Mouse (Mus musculus) CD4-positive, CD25-positive, alpha-beta regulatory T cell, adult 2 months (primary cell): ENCODE measurements around the gene Crygb.

Experiments used
- DNase-seq: peaks from one replicate; pipeline ENCODE4 v3.0.0-alpha.2; 2012; ENCODE audit warnings: low read depth, low spot score

The Crygb gene

DNA sequence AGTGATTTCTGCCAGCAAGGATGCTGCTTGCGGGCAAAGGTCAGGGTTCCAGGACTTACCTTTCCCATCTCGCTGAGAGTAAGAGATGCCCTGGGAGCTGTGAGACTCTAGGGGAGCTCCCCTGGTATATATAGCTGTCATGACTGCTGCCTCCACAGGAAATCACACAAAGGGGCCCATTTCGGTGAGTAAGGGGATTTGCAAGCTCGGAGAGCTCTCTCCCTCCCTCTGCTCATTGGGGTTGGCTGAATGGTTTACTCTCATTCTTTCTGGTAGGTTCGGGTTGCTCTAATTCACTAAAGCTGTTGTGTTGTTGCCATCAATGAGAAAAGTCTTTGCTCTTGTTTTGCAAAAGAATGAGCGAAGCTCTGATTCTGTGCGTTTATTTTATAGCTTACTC, at the start of gene Crygb:
Gene Crygb, minus strand, starts transcription at position 101 of the 400 bp plus-strand sequence.
- no peak for DNase-seq

DNA sequence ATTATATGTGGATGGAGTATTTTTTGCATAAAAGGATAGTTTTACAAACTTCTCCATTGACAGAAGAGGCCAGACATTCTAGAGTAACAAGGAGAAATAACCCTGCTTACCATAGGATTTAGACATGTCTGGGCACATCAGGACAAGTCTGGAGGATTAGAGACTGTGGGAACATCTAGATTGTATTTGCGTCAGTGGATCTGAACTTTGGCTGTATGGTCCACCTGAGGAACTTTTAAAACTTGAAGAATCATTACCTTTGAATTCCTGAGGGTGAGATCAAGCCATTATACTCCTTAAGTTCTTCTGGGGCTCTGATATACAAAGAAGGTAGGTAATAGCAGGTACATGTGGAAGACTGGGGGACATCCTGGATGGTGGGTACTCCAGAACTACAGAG, 49.6 kb upstream of the Crygb start:
- DNase-seq: no peak

DNA sequence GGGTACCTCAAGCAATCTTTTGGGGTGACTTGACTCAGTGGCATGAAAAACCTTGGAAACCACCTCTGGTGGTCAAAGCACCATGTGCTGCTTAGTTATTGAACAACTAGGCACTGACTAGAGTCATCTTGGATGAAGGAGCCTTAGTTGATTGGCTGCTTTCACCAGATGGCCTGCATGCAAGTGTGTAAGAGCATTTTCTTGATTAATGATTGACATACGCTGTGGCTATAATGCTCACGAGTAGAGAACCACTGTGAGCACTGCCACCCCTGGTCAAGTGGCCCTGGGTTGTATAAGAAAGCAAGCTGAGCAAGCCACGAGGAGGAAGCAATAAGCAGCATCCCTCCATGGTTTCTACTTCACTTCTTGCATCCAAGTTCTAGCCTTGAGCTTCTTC, 48.1 kb upstream of the Crygb start:
- no peak for DNase-seq

DNA sequence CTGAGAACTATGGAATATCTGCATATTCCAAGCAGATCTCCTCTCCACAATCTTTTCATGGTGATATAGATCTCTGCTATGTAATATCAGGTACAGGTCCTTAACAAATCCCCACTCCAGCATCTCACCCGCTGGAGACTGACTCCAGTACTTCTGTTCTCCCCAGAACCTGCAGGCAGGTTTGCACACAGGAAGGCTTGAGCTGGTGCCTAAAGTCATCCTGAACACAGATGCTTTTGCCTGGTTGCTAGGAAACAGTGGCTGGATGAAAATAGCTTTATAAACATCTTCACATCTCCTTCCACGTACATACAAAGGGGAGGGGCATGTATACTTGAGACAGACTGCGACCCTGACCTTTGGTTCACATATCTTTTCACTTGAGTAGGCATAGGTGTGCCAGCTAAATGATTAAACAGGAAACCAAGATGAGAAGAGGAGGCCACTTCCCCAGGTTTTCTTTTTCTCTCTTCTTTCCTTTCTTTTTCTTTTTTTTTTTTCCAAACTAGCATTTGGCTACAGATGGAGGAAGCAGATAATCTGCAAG, 47.6 kb upstream of the Crygb start:
- DNase-seq: no peak

DNA sequence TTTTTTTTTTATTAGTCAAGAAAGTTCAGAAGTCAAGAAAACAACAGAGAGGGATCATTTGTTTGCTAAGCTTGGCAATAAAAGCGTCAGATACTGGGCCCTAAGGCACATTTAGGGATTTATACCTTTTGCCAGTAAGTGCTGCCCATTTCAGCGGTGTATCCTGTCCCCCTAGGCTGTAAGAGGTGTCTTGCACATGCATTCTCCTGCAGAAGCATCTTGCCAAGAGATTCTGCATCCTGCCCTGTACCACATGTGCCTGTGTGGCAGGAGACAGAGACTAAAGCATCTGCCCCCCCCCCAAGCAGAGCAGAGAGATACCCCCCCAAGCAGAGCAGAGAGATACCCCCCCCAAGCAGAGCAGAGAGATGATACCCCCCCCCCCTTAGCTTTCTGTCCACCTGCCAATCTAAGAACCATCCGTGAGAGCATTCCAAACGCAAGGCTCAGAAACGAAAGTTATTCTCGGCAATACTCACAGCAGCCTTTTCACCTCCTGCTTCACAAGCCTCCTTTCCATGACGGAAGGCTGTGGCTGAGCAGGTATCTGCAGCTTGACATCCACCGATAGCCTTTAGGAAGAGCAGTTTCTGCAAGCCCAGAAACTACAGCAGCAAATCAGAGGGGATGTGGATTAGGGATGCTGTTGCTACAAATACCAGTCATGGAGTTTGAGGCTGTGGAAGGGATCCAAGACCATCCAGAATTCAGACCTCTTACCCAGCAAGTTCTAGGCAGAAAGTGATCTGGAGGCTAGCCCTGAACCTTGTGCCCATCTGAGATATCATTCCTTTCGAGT, 40.7 kb upstream of the Crygb start, which contains the start of gene D630023F18Rik:
Gene D630023F18Rik, minus strand, starts transcription at position 641 of the 799 bp plus-strand sequence.
- DNase-seq: no peak

DNA sequence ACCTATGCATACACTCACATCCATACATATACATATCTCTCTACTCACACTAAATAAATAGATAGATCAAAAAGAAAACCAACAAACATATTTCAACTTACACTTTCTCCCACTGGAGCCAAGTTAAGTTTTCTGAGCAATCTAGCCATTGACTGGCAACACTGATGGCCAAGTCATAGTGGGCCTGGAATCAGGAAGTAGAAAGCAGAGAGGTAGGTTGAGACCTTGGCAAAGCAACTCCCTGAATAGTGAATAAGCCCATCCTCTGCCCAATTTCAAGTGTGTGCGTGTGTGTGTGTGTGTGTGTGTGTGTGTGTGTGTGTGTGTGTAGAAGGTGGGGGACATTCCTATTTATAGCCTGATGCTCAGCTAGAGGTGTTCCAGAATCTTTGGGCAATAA, 37.4 kb upstream of the Crygb start, which contains the start of gene Gm28845:
Gene Gm28845, minus strand, starts transcription at position 121 of the 400 bp plus-strand sequence.
- DNase-seq: no peak

DNA sequence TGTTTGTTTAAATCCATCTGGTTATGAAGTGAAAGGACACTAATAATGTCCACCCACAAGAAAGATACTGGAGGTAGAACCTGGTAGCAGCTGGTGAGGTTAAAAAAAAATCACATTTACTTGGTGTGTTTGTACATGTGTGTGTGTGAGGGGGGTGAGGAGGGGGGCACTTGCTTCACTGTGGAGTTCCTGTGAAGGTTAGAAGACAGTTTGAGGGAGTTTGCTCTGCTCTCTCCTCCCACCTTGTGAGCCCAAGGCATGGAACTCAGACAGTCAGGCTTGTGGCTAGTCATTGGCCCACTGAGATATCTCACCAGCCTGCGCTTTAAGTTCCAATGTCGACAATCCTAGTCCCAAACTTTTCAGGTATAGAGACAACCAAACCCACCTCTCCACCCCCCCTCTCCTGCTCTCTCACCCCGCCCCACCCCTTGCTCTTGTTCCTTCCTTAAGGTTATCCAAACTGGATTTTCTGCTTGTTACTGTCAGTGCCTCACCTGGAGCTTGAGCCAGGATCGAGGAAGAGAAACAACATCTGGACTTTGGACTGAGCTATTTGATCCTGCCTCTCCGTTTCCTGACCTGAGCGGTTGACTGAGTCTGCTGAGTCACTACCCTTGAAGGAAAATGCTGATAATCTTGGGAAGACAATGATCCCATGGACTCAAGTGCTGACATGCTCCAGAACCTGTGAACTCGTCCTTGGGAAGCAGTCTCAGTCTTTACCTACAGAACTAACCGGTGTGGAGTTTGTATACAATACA, 36.2 kb upstream of the Crygb start:
- DNase-seq: no peak

DNA sequence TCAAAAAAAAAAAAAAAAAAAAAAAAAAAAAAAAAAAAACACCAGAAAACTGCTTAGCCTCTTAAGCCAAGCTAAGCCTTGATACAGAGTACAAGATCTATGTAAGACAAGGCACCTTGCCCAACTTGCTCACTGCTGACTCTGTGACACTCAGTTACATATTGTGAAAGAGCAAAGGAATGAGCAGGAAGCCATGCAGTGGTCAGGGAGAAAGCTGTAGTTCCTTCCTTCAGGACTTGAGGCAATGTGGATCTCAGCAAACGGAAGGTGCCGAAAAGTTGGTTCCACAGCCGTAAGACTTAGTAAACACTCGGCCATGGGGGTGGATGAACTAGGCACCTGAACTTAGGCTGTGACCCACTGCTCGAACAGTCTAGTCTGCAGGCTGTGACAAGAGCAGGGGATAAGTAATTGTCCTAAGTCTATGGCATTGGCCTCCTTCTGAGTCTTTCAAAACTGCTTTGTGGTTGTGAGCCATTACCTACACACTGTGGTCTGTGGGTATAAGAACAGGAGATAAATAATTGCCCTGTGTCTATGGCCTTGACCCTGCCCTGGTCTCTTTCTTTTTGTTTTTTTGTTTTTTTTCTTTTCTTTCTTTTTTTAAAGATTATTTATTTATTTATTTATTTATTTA, 31.6 kb upstream of the Crygb start:
- DNase-seq: no peak

DNA sequence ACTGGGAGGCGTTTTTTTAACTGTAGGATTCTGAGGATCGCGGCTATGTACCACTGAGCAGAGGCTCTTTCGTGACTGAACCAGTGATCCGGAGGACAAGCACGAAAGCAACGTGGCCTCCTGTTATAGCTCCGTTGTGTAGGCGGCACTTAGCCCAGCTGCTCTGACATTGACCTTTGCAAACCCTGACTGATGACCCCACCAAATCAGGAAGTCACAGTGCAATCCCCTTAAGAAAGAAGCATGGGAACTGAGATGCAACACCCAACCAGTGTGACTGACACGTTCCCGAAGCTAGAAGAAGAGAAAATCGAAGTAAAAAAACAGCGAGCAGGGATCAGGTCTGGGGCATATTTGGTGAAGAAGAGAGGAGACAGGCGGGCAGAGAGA, 30.7 kb upstream of the Crygb start:
- DNase-seq: no peak

DNA sequence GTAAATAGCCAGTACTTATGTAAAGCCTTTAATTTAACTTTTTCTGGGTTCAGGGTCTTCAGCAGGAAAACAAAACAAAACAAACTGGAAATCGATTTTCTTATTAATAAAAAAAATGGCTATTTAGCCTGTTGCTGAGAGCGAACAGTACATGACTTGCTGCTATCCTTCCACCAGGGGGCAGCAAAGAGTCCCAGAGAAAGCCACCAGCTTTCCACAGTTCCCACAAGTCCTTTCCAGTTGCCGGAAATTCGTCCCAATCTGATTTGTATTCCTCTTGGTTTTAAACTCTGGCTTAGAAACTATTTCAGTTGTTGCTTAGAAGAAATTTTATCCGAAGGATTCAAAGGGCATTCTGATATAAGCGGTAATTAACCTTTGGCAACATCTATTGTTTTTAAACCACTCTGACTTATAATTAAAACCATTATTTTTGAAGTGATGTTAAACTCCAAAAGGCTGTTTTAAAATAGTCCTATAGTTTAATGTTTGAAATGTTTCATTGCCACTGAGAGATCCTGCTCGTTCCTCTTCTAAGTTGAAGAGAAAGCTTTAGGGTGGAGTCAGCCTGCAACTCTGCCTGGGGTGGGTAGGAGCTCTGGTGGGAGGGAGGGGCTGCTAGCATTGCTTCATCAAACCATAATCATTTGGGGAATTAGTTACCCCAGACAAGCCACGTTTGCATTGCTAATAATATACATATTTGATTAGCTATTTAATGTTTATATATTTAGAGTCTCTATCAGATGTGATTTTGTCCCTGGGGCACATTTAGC, 30.1 kb upstream of the Crygb start:
- peak; percentile 73 for DNase-seq

DNA sequence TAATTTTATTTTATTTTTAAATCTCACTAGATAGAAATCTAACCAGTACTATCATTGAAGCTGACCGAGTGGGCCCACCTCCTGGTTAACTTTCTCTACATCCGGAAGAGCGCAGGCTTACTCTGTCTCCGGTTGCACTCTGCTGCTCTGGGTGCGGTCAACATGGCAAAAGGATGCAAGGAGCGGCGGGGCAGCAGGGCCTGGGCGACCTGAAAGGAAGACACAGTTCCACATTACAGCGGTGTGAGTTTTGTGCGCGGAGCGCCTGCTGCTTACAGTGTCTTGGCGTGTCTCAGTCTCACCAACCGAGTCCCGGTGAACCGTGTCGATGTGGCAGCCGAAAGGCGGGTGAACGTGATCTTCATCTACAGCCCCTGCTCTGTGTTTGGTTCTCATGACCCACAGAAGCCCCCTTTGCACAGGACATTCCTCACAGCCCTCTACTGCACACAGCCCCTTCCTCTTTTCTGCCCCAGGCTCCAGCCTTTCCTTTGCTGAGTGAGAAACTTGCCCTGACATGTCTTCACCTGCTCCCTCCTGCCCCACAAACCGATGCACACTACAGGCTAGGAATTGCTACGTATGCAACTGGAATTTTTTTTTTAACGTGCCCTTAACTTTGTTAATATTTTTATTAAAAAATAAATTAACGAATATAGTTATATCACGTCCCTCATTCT, 27.8 kb upstream of the Crygb start:
- DNase-seq: no peak

DNA sequence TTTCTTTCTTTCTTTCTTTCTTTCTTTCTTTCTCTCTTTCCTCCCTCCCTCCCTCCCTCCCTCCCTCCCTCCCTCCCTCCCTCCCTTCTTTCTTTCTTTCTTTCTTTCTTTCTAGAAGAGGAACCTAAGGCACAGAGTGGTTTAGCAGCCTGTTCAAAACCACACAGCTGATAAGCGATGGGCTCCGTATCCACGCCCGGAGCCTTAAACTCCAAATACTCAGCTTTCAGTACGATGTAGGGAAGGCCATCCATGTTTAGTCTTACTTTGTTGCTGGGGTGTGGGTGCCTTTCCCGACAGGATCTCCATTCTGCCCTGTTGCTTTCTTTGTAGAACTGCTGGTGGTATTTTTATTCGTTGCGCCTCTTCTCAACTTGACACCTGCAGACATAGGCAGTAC, 27.1 kb upstream of the Crygb start:
- no peak for DNase-seq

DNA sequence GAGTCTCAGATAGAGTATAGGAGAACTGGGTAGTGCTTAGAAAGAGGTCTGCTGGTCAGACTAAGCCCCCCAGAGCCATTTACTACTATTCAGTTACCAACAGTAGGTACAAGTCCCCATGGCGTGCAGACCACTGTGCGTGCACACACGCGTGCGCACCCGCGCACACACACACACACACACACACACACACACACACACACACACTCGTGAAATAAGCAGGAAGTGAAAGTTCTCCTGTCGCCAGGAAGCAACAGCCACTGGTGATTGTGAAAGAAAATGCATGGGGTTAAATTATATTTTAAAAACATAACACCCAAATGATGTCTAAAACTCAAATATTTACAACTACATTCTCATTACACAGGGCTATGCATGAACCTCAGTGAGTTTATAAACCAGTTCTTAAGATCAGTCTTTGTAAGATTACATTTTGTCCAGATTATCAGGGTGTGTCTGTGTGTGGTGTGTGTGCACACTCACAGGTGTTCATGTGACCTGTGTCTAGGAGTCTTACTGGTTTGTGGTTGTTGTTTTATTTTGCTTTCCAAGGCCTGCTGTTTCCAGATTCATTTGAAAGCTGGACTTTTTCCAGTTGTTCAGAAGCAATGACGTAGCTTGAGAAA, 25.7 kb upstream of the Crygb start:
- no peak for DNase-seq

DNA sequence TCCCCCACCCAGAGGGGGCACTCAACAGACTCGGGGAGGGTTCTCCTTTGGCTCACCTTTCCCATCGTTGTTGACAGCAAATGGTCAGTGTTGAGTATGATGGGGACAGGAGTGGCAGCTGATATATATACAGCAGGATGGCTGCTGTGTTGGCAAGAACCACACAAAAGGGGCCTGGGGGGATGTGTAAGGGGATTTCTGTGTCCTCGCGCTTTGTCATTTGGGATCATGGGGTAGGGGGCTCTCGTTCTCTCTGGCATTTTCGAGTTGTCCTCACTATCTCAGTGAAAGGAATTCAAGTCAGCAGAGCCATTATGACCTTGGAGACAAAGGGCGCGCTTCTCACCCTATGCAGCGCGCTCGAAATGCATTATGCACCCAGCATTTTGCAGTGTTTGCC, 21.2 kb upstream of the Crygb start, which contains the start of gene Cryga:
Gene Cryga, minus strand, starts transcription at position 101 of the 400 bp plus-strand sequence.
- DNase-seq: no peak

DNA sequence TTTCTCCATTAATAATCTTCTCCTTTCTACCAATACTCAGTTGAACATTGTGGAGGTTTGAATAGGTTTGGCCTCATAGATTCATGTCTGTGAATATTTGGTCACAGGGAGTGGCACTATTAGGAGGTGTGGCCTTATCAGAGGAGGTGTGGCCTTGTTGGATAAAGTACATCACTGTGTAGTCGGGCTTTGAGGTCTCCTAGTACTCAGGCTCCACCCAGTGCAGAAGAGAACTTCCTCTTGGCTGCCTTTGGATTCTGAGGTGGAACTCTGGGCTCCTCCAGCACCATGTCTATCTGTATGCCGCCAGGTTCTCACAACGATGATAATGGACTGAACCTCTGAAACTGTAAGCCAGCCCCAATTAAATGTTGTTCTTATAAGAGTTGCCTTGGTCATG, 14.9 kb upstream of the Crygb start:
- no peak for DNase-seq

DNA sequence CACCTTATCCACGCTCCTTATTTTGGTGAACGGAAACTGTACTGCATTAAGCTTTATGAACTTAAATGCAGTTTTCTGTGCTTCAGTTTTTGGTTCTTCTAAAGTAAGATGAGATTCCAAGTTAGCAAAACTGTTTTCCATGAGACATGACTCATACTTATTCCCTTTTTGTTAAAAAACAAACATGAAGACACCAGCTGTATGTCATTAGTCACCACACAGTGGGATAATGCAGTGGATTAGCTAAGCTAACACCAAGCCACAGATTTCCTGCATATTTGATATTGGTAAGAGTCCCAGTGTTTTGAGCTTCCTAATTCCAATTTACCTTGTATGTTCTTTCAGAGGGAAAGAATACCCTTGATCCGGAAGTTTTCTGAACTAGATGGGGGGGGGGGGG, 9.5 kb upstream of the Crygb start:
- no peak for DNase-seq

DNA sequence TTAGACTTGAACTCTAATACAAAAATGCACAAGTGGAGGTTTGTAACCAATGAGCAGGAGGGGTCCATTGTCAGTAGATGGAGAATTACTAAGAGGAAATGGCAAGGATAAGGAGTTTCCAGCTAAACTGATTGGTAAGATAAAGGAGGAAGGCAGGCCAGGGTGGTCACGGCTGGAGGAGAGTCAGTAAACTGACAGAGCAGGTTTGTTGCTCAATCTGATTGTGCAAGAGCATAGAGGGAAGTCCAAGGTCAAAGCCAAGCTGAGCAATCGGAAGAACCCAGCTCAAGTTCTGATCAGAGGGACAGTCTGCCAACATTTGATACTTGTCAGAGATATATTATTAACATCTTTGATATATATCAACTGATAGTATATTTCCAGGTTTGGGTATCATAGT, 8.3 kb upstream of the Crygb start:
- DNase-seq: no peak

DNA sequence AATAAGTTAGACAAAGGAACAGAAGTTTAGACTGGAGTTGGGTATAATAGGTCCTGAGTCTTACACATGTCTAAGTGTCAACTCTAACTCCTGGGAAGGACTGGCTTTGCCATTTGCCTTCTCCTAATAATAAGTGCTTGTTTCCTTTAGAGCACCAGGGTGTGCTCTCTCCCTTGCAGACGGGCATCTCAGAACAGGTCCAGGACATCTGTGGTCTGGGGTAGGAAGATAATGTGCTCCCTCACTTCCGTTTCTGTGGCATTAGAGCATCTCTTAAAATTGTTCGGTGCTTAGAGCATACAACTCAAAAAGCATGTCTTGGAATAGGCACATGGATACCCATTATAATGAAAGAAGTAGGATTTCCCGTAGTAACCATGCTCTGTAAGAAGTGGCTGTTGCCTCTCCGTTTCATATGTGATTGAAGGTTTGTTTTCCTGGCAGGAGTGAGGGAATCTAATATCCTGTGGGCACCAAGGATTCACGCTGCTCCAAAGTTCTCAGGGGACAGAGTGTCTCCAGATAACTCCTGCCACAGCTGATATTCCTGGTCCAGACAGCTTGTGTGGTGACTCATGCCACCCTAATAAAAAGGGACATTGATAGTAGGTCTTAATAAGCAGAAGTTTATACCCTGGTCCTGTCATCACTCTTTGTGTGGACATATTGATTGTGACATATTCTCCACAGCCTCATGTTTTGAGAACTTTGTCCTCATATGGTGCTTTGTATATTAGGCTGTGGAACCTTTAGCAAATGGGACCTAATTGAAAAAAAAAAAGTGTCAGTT, 6.7 kb upstream of the Crygb start:
- DNase-seq: no peak

DNA sequence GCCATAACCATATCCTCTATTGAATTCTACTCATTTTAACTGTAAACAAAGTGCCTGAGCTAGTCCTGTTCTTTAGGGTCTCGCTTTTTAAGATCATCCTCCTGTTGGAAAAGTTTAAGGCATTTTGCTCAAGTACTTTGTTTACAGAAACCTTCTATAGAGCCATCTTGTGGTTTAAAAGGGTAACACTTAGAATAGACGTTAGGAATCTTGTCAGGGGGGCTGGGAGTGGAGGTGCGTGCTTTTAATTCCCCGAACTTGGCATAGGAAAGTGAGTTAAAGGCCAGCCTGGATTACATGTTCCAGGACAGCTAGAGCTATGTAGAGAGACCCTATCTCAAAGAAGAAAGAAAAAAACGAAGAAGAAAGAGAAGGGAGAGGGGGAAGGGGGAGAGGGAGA, 6.5 kb downstream of the Crygb start:
- DNase-seq: no peak
